Mouse (Mus musculus): Measurements from ENCODE around the gene Nrxn2. TPM values are rescaled to one million over a fixed set of nuclear protein-coding genes. Genes with fewer than 3 reads are reported as not detected.

Gene Nrxn2
- polyA plus RNA-seq, 1 experiment = 2.2 TPM

DNA sequence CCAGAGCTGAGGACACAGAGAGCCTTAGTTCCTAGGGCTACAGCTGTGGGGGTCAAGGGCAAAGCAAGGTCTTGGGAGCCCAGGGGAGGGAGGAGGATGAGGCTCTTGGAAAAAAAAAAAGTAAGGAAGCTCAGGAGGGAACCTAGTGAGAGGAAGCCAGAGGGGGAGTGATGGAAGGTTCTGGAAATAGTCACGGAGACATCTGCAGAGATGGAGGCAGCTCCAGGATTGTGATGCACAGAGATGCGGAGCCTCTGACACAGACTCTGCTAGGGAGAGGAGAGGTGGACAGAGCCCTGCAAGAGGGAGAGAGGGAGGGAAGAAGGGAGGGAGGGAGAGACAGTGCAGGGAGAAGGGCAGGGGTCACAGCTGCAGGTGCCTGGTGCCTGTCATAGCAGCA is 92.0 kb downstream of the Nrxn2 start:
- H3K4me1 ChIP-seq (ENCODE audit: control insufficient read depth, insufficient read depth, insufficient read length) = peaks cover 15% of the 10 kb centered on the region; the same call in 1 of the 2 replicates
- no peak for TF ChIP-seq POLR2A (IDR thresholded peaks at IDR 0.05; ENCODE audit: low read depth, low read length)
- no peaks in the 10 kb centered on the region for H3K36me3 ChIP-seq (ENCODE audit: control insufficient read depth, insufficient read depth, low read length)
- H3K27me3 ChIP-seq (ENCODE audit: control insufficient read depth, insufficient read depth, low read length) = peaks cover 2% of the 10 kb centered on the region
- H3K4me3 ChIP-seq (ENCODE audit: extremely low read depth, insufficient read depth, insufficient read length) = no peak overlapping the region
- WGBS = 91% methylated on average over 2 of the region's 2 CpGs
- no peak overlapping the region for H3K27ac ChIP-seq (ENCODE audit: insufficient read depth, low read length)
- no peak for DNase-seq (ENCODE audit: low read depth in 1 of 2, low spot score in 2 of 2)

DNA sequence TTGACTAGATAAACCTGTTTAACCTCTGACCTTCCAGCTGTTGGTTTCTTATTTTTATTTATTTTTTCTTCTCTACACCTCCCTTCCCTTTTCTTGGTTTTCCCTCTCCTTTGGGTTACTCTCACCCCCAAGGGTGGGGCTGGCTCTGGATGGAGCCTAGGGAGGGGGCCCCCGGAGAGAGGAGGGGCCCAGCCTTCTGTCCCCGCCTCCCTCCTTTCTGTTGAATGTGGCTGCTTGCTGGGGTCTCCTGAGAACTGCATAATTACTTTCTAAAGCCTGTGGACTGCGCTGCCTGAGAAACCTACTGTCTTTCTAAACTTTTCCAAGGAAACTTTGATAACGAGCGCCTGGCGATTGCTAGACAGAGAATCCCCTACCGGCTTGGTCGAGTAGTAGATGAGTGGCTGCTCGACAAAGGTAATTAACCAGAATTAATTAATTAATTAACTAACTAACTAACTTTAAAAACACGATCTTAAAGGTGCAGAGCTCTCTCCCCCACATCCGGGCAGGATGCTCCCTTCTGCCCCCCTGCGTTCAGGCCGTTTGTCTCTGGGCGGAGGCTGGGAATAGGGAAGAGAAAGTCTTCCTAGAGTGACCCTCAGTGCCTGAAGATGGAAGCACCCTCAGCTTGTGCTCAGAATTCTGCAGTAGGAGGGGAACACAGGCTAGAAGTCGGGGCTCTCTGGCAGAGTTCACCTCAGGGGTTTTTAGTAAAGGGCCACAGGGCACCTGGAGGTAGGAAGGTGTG is 95.0 kb downstream of the Nrxn2 start:
- Histone ChIP-seq H3K27ac (ENCODE audit: insufficient read depth, low read length) (no peak overlapping the region), H3K4me3 (ENCODE audit: extremely low read depth, insufficient read depth, insufficient read length) (no peak overlapping the region), H3K36me3 (ENCODE audit: control insufficient read depth, insufficient read depth, low read length) (no peaks in the 10 kb centered on the region), H3K27me3 (ENCODE audit: control insufficient read depth, insufficient read depth, low read length) (no peaks in the 10 kb centered on the region), H3K4me1 (ENCODE audit: control insufficient read depth, insufficient read depth, insufficient read length) (no peaks in the 10 kb centered on the region; the same call in 1 of the 2 replicates)
- TF ChIP-seq CTCF (IDR thresholded peaks at IDR 0.05; ENCODE audit: extremely low read depth, insufficient read depth, insufficient read length, insufficient replicate concordance) (no peak), POLR2A (IDR thresholded peaks at IDR 0.05; ENCODE audit: low read depth, low read length) (no peak)
- DNase-seq (ENCODE audit: low read depth in 1 of 2, low spot score in 2 of 2) = no peak
- WGBS = 30% methylated on average over 15 of the region's 15 CpGs

DNA sequence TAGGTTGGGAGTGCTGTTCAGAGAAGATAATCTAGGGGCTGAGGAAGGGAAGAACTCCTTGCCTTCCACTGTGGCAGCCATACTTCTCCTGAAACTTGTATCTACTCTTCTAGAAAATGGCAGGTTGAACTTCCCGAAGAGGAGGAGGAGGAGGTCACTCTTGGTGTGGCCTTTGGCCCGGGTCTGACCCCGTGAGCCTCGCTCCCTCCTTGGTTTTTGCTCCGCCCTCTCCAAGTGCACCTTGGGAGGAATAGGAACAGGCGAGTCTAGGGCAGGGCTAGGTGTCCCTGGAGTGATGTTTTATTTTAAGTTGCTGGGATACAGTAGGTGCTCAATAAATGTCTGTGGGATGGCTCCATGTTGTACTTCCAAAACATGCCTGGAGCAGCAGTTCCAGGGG is 96.4 kb downstream of the Nrxn2 start:
- H3K4me1 ChIP-seq (ENCODE audit: control insufficient read depth, insufficient read depth, insufficient read length) = no peaks in the 10 kb centered on the region; the same call in 1 of the 2 replicates
- H3K27me3 ChIP-seq (ENCODE audit: control insufficient read depth, insufficient read depth, low read length) = no peaks in the 10 kb centered on the region
- no peak for TF ChIP-seq POLR2A (IDR thresholded peaks at IDR 0.05; ENCODE audit: low read depth, low read length)
- TF ChIP-seq CTCF (IDR thresholded peaks at IDR 0.05; ENCODE audit: extremely low read depth, insufficient read depth, insufficient read length, insufficient replicate concordance) = no peak
- no peak overlapping the region for H3K27ac ChIP-seq (ENCODE audit: insufficient read depth, low read length)
- 85% methylated on average over 6 of the region's 6 CpGs for WGBS
- H3K36me3 ChIP-seq (ENCODE audit: control insufficient read depth, insufficient read depth, low read length) = no peaks in the 10 kb centered on the region
- no peak overlapping the region for H3K4me3 ChIP-seq (ENCODE audit: extremely low read depth, insufficient read depth, insufficient read length)
- DNase-seq (ENCODE audit: low read depth in 1 of 2, low spot score in 2 of 2) = no peak

DNA sequence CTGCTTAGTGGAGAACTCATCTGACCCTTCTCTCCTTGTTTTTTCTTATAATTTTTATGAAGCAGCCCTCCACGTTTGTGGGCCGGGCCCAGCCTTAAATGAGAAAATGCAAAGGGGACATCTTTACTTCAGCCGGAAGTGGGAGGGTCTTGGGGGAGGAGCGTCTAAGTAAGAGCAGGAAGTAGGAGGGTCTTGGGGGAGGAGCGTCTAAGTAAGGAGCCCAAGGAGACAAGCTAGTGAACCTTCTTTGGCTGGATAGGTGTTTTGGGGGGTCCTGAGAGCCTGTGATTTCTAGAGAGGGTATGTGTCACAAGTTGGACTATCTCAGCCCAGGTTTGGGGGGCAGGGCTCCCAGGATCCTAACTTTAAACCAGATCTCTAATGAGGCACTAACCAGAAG is 96.9 kb downstream of the Nrxn2 start:
- DNase-seq (ENCODE audit: low read depth in 1 of 2, low spot score in 2 of 2) = no peak
- Histone ChIP-seq H3K4me3 (ENCODE audit: extremely low read depth, insufficient read depth, insufficient read length) (no peak overlapping the region), H3K36me3 (ENCODE audit: control insufficient read depth, insufficient read depth, low read length) (no peaks in the 10 kb centered on the region), H3K4me1 (ENCODE audit: control insufficient read depth, insufficient read depth, insufficient read length) (no peaks in the 10 kb centered on the region; the same call in 1 of the 2 replicates), H3K27ac (ENCODE audit: insufficient read depth, low read length) (no peak overlapping the region), H3K27me3 (ENCODE audit: control insufficient read depth, insufficient read depth, low read length) (no peaks in the 10 kb centered on the region)
- WGBS = 41% methylated on average over 5 of the region's 5 CpGs
- TF ChIP-seq POLR2A (IDR thresholded peaks at IDR 0.05; ENCODE audit: low read depth, low read length) = no peak

DNA sequence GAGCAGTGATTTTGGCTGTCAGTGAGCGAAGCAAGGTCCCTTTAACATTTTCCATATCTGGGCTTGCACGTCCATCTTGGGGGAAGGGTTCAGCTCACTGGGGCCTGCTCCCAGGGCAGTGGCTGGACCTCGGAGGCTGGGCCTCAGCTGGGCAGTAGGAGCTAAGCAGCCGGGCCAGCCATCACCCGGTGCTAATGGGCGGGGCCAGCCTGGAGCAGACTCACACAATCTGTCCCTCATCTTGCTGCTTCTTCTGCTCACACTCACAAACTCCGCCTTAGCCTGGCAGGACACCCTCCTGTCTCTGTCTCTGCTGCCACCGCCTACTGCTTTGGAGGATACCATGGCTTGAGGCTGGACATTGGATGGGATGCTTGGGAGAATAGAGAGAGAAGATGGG is 97.6 kb downstream of the Nrxn2 start:
- Histone ChIP-seq H3K27ac (ENCODE audit: insufficient read depth, low read length) (no peak overlapping the region), H3K4me3 (ENCODE audit: extremely low read depth, insufficient read depth, insufficient read length) (no peak overlapping the region), H3K36me3 (ENCODE audit: control insufficient read depth, insufficient read depth, low read length) (no peaks in the 10 kb centered on the region), H3K4me1 (ENCODE audit: control insufficient read depth, insufficient read depth, insufficient read length) (no peaks in the 10 kb centered on the region; the same call in 1 of the 2 replicates), H3K27me3 (ENCODE audit: control insufficient read depth, insufficient read depth, low read length) (no peaks in the 10 kb centered on the region)
- TF ChIP-seq CTCF (IDR thresholded peaks at IDR 0.05; ENCODE audit: extremely low read depth, insufficient read depth, insufficient read length, insufficient replicate concordance) (no peak), POLR2A (IDR thresholded peaks at IDR 0.05; ENCODE audit: low read depth, low read length) (no peak)
- WGBS = 81% methylated on average over 8 of the region's 8 CpGs
- no peak for DNase-seq (ENCODE audit: low read depth in 1 of 2, low spot score in 2 of 2)

DNA sequence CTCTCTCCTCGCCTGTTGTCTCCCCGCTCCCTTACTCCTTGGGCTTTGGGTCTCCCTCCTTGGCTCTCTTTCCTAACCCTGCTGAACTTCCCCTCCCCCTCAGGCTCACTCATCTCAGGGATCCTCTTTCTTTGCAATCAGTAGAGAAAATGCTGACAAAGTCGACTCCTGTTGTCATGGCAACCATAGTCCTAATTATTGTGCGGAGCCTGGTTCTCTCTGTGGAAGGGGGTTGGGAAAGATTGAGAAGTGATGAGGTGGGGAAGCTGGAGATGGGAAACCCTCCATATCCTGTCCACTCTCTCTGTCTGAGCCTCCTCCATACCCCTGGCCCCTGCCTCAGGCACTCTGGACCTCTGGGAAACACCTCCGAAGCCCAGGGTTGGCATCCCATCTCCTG is 100.1 kb downstream of the Nrxn2 start:
- Histone ChIP-seq H3K36me3 (ENCODE audit: control insufficient read depth, insufficient read depth, low read length) (no peaks in the 10 kb centered on the region), H3K4me1 (ENCODE audit: control insufficient read depth, insufficient read depth, insufficient read length) (no peaks in the 10 kb centered on the region; the same call in 1 of the 2 replicates), H3K27me3 (ENCODE audit: control insufficient read depth, insufficient read depth, low read length) (no peaks in the 10 kb centered on the region), H3K4me3 (ENCODE audit: extremely low read depth, insufficient read depth, insufficient read length) (no peak overlapping the region), H3K27ac (ENCODE audit: insufficient read depth, low read length) (no peak overlapping the region)
- WGBS = 83% methylated on average over 5 of the region's 5 CpGs
- TF ChIP-seq CTCF (IDR thresholded peaks at IDR 0.05; ENCODE audit: extremely low read depth, insufficient read depth, insufficient read length, insufficient replicate concordance) = no peak
- no peak for TF ChIP-seq POLR2A (IDR thresholded peaks at IDR 0.05; ENCODE audit: low read depth, low read length)
- no peak for DNase-seq (ENCODE audit: low read depth in 1 of 2, low spot score in 2 of 2)

DNA sequence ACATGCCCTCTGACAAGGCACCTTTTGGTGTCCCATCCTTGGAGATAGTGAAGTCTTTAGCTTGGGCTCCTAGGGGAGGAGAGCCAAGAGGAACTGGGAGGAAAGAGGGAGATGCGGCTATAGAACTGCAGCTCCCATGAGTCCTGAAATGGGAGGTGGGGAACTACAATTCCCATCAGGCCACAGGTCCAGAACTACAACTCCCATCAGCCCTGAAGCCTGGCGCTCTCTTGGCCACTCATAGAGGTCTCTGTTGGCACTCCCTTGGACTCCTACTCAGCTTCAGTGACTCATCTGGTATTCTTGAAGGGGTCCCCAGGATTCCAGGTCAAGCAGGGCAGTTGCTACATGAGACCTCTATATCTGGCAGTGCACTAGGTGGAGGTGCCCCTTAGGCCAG is 101.0 kb downstream of the Nrxn2 start:
- H3K27ac ChIP-seq (ENCODE audit: insufficient read depth, low read length) = no peak overlapping the region
- H3K36me3 ChIP-seq (ENCODE audit: control insufficient read depth, insufficient read depth, low read length) = no peaks in the 10 kb centered on the region
- 75% methylated on average over 2 of the region's 2 CpGs for WGBS
- TF ChIP-seq POLR2A (IDR thresholded peaks at IDR 0.05; ENCODE audit: low read depth, low read length) (no peak), CTCF (IDR thresholded peaks at IDR 0.05; ENCODE audit: extremely low read depth, insufficient read depth, insufficient read length, insufficient replicate concordance) (no peak)
- H3K27me3 ChIP-seq (ENCODE audit: control insufficient read depth, insufficient read depth, low read length) = no peaks in the 10 kb centered on the region
- H3K4me1 ChIP-seq (ENCODE audit: control insufficient read depth, insufficient read depth, insufficient read length) = no peaks in the 10 kb centered on the region
- DNase-seq (ENCODE audit: low read depth in 1 of 2, low spot score in 2 of 2) = no peak
- no peak overlapping the region for H3K4me3 ChIP-seq (ENCODE audit: extremely low read depth, insufficient read depth, insufficient read length)
